Mouse (Mus musculus) spleen, adult 2 months (tissue): ENCODE results near the gene Dusp8. TPM values are rescaled to one million over a fixed set of nuclear protein-coding genes. Genes with fewer than 3 reads are reported as not detected.

Source experiments
- DNase-seq, 2 experiments: peaks; one replicate each; pipeline versions ENCODE4 v3.0.0 to v3.0.0-alpha.2; 2012 to 2021; ENCODE audit warnings: low spot score in 2 of 2, low read depth in 1 of 2
- H3K27ac ChIP-seq: fragments of 200-500 bp; 2 replicates; pipeline ENCODE4 v1.5.1; 2012; ENCODE audit warnings: low read length, inconsistent platforms; ENCODE audit not compliant: insufficient read depth
- H3K27me3 ChIP-seq: fragments of 200-500 bp; 2 replicates; pipeline ENCODE4 v1.6.1; 2012; ENCODE audit warnings: mild to moderate bottlenecking, moderate library complexity, low read length, inconsistent platforms; ENCODE audit not compliant: control insufficient read depth, insufficient read depth
- H3K36me3 ChIP-seq: fragments of 200-500 bp; 2 replicates; pipeline ENCODE4 v1.6.1; 2012; ENCODE audit warnings: mild to moderate bottlenecking, low read length, inconsistent platforms; ENCODE audit not compliant: control insufficient read depth, insufficient read depth
- H3K4me1 ChIP-seq: fragments of 200-500 bp; 2 replicates; pipeline ENCODE4 v1.6.1; 2011; ENCODE audit warnings: inconsistent platforms; ENCODE audit not compliant: control insufficient read depth, insufficient read depth, insufficient read length
- H3K4me3 ChIP-seq: fragments of 200-500 bp; 2 replicates; pipeline ENCODE4 v1.5.1; 2011; ENCODE audit warnings: mild to moderate bottlenecking, inconsistent platforms; ENCODE audit not compliant: insufficient read depth, insufficient read length; ENCODE audit errors: extremely low read depth
- CTCF ChIP-seq: fragments of 200-500 bp; IDR thresholded peaks from 2 replicates; pipeline ENCODE4 v1.5.1; 2011; ENCODE audit warnings: mild to moderate bottlenecking, inconsistent platforms; ENCODE audit not compliant: insufficient read depth, insufficient read length, insufficient replicate concordance; ENCODE audit errors: extremely low read depth
- POLR2A ChIP-seq: fragments of 200-500 bp; IDR thresholded peaks from 2 replicates; pipeline ENCODE4 v1.6.1; 2011; ENCODE audit warnings: low read depth, low read length, inconsistent platforms
- WGBS: fragments of 180-500 bp; shearing (Covaris S2); methylation state at CpG from one replicate; pipeline ENCODE4 v1.1.7; 2018; 5-methylcytosine and 5-hydroxymethylcytosine counted together
- polyA plus RNA-seq: library from polyadenylated mRNA; depleted of rRNA; stranded (reverse); fragments of >200 nt; gene quantifications from 2 replicates; pipeline ENCODE4 v1.2.3, GENCODE M21; 2012

The Dusp8 gene
- polyA plus RNA-seq, 1 experiment: 3.5 TPM

GRCm38 (mm10) chr7:142086159-142086905 is 9.3 kb downstream of the Dusp8 start:
- no peak overlapping the region for H3K4me3 ChIP-seq
- no peak overlapping the region; the same call in 1 of the 2 replicates for H3K27ac ChIP-seq
- H3K4me1 ChIP-seq: no peaks in the 10 kb centered on the region
- DNase-seq: no peak
- H3K36me3 ChIP-seq: no peaks in the 10 kb centered on the region
- 0 out of 2 replicates have a peak, but pooled peaks cover 3% of the 10 kb centered on the region for H3K27me3 ChIP-seq
- TF ChIP-seq POLR2A (no peak), CTCF (no peak)
- WGBS: 83% methylated on average over 4 of the region's 4 CpGs

DNA sequence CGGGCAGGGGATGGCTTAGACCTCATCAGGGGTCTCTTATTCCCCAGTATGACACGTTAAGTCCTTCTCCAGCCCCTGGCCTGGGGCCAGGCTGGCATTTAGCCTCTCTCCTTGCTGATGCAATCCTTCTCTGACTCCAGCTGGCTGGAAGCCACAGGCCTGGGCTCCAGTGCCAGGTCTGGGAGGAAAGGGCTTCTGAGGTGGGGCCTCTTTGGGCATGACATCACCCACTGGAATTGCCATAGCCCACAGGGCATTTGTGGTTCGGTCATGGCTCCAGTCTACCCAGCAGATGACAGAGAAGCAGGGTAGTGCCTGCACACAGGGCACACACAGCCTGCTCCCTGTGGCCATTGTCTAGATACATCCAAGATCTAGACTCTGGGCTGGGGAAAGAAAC is 10.8 kb downstream of the Dusp8 start:
- no peaks in the 10 kb centered on the region for H3K36me3 ChIP-seq
- TF ChIP-seq CTCF: no peak
- TF ChIP-seq POLR2A: no peak
- H3K4me3 ChIP-seq: no peak overlapping the region
- DNase-seq: no peak
- no peak overlapping the region for H3K27ac ChIP-seq
- no peaks in the 10 kb centered on the region for H3K4me1 ChIP-seq
- 74% methylated on average over 3 of the region's 3 CpGs for WGBS
- peaks cover 4% of the 10 kb centered on the region; the same call in 1 of the 2 replicates for H3K27me3 ChIP-seq

GRCm38 (mm10) chr7:142084395-142084794 is 11.2 kb downstream of the Dusp8 start:
- no peak overlapping the region for H3K4me3 ChIP-seq
- no peak overlapping the region for H3K27ac ChIP-seq
- TF ChIP-seq CTCF: no peak
- TF ChIP-seq POLR2A: no peak
- peaks cover 4% of the 10 kb centered on the region; the same call in 1 of the 2 replicates for H3K27me3 ChIP-seq
- H3K4me1 ChIP-seq: no peaks in the 10 kb centered on the region
- DNase-seq: no peak
- 54% methylated on average over 5 of the region's 5 CpGs for WGBS
- H3K36me3 ChIP-seq: no peaks in the 10 kb centered on the region

DNA sequence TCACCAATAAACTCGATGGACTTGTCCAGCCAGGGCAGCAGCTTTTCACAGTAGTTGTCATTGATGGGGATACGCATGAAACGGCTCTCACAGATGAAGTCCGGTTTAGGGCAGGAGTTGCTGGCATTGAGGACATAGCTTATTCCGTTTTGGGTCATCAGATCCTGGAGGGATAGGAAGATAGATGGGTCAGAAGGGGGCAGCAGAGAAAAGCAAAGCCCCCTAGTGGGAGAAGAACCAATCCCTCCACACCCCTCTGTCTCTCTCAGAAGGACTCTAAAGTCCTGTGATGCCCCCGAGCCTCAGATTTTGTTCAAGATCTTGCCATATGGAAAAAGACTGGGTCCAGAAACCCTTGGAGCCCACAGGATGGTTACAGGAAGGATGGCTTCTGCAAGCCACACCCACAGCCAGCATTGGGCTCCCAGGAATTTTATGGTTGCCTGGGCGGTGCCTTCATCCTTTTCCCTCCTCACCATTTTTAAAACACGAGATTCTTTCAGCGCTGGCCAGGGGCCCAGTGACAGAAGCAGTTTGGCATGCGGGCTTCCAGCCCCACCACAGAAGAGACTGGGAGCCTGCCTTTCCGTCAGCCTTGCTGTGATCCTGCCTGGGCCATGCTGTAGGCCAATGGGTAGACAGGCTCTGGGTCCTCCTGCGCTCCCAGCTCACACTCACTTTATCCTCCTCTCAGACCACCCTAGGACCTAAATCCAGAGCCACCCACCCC is 11.9 kb downstream of the Dusp8 start:
- H3K27me3 ChIP-seq: peaks cover 2% of the 10 kb centered on the region; the same call in 1 of the 2 replicates
- no peaks in the 10 kb centered on the region for H3K4me1 ChIP-seq
- DNase-seq: no peak
- no peak for TF ChIP-seq CTCF
- WGBS: 41% methylated on average over 12 of the region's 12 CpGs
- no peaks in the 10 kb centered on the region for H3K36me3 ChIP-seq
- H3K27ac ChIP-seq: no peak overlapping the region
- no peak overlapping the region for H3K4me3 ChIP-seq

- WGBS: 58% methylated on average over 16 of the region's 16 CpGs
- no peaks in the 10 kb centered on the region for H3K36me3 ChIP-seq
- no peak overlapping the region for H3K4me3 ChIP-seq
- TF ChIP-seq CTCF (no peak), POLR2A (no peak)
- DNase-seq: no peak
- H3K27ac ChIP-seq: no peak overlapping the region
- no peaks in the 10 kb centered on the region for H3K4me1 ChIP-seq
- peaks cover 2% of the 10 kb centered on the region; the same call in 1 of the 2 replicates for H3K27me3 ChIP-seq
These were observed 13.0 kb downstream of the Dusp8 start for GRCm38 (mm10) chr7:142082607-142083006.

DNA sequence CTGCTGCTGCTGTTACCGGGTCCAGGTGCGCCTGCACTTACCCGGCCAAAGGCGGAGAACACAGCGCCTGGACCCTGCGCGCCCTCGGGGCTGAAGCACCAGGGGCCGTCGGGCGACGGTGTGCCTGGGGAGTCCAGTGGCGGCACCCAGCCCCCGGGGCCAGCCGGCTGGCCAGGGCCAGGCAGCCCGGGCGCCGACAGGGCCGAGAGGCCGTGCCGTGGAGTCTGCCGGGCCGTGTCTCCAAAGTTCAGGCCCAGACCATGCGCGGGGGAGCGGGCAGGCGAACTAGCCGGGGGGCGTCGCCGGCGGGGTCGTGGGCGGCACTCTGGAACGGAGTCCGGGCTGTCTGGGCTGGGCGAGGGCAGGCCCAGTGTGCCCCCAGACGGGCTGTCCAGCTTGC is 13.5 kb downstream of the Dusp8 start:
- no peaks in the 10 kb centered on the region for H3K4me1 ChIP-seq
- H3K36me3 ChIP-seq: no peaks in the 10 kb centered on the region
- DNase-seq: no peak
- peaks cover 2% of the 10 kb centered on the region; the same call in 1 of the 2 replicates for H3K27me3 ChIP-seq
- TF ChIP-seq CTCF: no peak
- TF ChIP-seq POLR2A: no peak
- WGBS: 29% methylated on average over 38 of the region's 38 CpGs
- H3K4me3 ChIP-seq: no peak overlapping the region
- H3K27ac ChIP-seq: no peak overlapping the region
